In the genomic region with DNA sequence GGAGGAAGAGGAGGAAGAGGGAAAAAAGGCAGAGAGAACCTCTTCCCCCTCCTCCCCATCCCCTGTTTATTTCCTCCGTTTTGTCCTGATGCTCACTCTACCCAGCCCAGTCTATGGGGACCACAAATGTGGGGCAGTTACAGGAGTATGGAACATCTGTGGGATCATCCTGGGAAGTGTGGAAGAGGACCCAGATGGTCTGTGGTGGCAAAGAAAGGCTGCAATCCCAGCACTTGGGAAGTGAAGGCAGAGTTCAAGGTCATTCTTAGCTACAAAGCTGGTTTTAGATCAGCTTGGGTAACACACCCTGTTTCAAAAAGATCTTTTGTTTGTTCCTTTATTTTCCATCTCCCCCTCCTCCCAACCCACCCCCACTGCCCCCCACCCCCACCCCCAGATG, we compare ENCODE assay signal across 9 mouse cellular contexts. TPM values are rescaled to one million over a fixed set of nuclear protein-coding genes. Genes with fewer than 3 reads are reported as not detected.
DNase-seq lines count a peak whose midpoint lies in the region; ATAC-seq and TF ChIP-seq lines count a peak whose summit lies in the region.
"Had no signal": no experiment of that assay in that cellular context is flagged by ENCODE, and none has a peak within 500 bp of the region (broad histone marks: within the 10 kb centered on the region; RNA-seq: fewer than 3 reads in every experiment).

No protein-coding gene starts in this region.

- no peak for TF ChIP-seq POLR2A in heart, adult 2 months (IDR thresholded peaks at IDR 0.05; ENCODE audit: insufficient read depth, low read depth, low read length)

- WGBS in heart, adult 2 months = 40% methylated on average over 1 of the region's 1 CpGs
- 40% methylated on average over 1 of the region's 1 CpGs for WGBS in lung, embryonic 16.5 days
- 50% methylated on average over 1 of the region's 1 CpGs for WGBS in hindbrain, embryonic 15.5 days
- 21% methylated on average over 1 of the region's 1 CpGs for WGBS in neural tube, embryonic 13.5 days

- H3K4me2 ChIP-seq in lung, embryonic 16.5 days (ENCODE audit: low read depth, low read length) = no peak overlapping the region
- H3K4me2 ChIP-seq in hindbrain, embryonic 15.5 days = no peak overlapping the region
- H3K4me2 ChIP-seq in neural tube, embryonic 13.5 days = no peak overlapping the region

- no peak for TF ChIP-seq EP300 in heart, adult 2 months (IDR thresholded peaks at IDR 0.05; ENCODE audit: insufficient read depth, low read depth, low read length)

- no peak for TF ChIP-seq CTCF in heart, adult 2 months (IDR thresholded peaks at IDR 0.05)

- intact Hi-C loops in heart, adult 2 months (cut with DNase I) = loop anchor here (5.0 kb wide), 1 partner anchor 37 kb away; no protein-coding TSS in a partner anchor
- intact Hi-C loops in heart, postnatal 10 days (cut with DNase I) = loop anchor here (5.0 kb wide), 1 partner anchor 37 kb away; no protein-coding TSS in a partner anchor

- H3K79me2 ChIP-seq in heart, adult 2 months (replicated peaks; ENCODE audit: control insufficient read depth, insufficient read depth, low read length) = no peaks in the 10 kb centered on the region

- H3K9me3 ChIP-seq in lung, embryonic 16.5 days (ENCODE audit: control insufficient read depth, low read length) = no peaks in the 10 kb centered on the region
- no peaks in the 10 kb centered on the region for H3K9me3 ChIP-seq in hindbrain, embryonic 15.5 days
- H3K9me3 ChIP-seq in neural tube, embryonic 13.5 days = no peaks in the 10 kb centered on the region

- no peak overlapping the region for H3K4me3 ChIP-seq in heart, adult 2 months
- no peak overlapping the region for H3K4me3 ChIP-seq in lung, embryonic 16.5 days (ENCODE audit: low read length)
- H3K4me3 ChIP-seq in hindbrain, embryonic 15.5 days = no peak overlapping the region
- H3K4me3 ChIP-seq in neural tube, embryonic 13.5 days = no peak overlapping the region

- no peaks in the 10 kb centered on the region for H3K27me3 ChIP-seq in heart, adult 2 months (ENCODE audit: control insufficient read depth, insufficient read depth, low read length)
- no peaks in the 10 kb centered on the region for H3K27me3 ChIP-seq in lung, embryonic 16.5 days (ENCODE audit: control insufficient read depth, insufficient read depth, low read depth, low read length)
- H3K27me3 ChIP-seq in hindbrain, embryonic 15.5 days = no peaks in the 10 kb centered on the region
- H3K27me3 ChIP-seq in neural tube, embryonic 13.5 days = peaks cover 8% of the 10 kb centered on the region; the same call in 1 of the 2 replicates

- H3K4me1 ChIP-seq in heart, adult 2 months (ENCODE audit: control insufficient read depth, insufficient read depth, low read length) = peaks cover 34% of the 10 kb centered on the region
- H3K4me1 ChIP-seq in lung, embryonic 16.5 days (replicated peaks; ENCODE audit: control insufficient read depth, insufficient read depth, low read length) = peaks cover 64% of the 10 kb centered on the region
- peaks cover 61% of the 10 kb centered on the region for H3K4me1 ChIP-seq in hindbrain, embryonic 15.5 days (replicated peaks)
- H3K4me1 ChIP-seq in neural tube, embryonic 13.5 days (replicated peaks) = peaks cover 62% of the 10 kb centered on the region

- no peak overlapping the region for H3K9ac ChIP-seq in heart, adult 2 months (ENCODE audit: low read depth, low read length)
- no peak overlapping the region for H3K9ac ChIP-seq in lung, embryonic 16.5 days (ENCODE audit: low read length)
- no peak overlapping the region for H3K9ac ChIP-seq in hindbrain, embryonic 15.5 days
- no peak overlapping the region for H3K9ac ChIP-seq in neural tube, embryonic 13.5 days

- H3K36me3 ChIP-seq in heart, adult 2 months (ENCODE audit: control insufficient read depth, insufficient read depth, low read length) = no peaks in the 10 kb centered on the region
- H3K36me3 ChIP-seq in lung, embryonic 16.5 days (ENCODE audit: control insufficient read depth, insufficient read depth, low read length) = no peaks in the 10 kb centered on the region
- no peaks in the 10 kb centered on the region for H3K36me3 ChIP-seq in hindbrain, embryonic 15.5 days
- no peaks in the 10 kb centered on the region for H3K36me3 ChIP-seq in neural tube, embryonic 13.5 days

- H3K27ac ChIP-seq in heart, adult 2 months = peak overlapping the region; percentile 51
- H3K27ac ChIP-seq in lung, embryonic 16.5 days (ENCODE audit: low read length) = peak overlapping the region; percentile 97
- H3K27ac ChIP-seq in hindbrain, embryonic 15.5 days (replicated peaks) = peak overlapping the region; percentile 88
- H3K27ac ChIP-seq in neural tube, embryonic 13.5 days (replicated peaks) = peak overlapping the region; percentile 87

- ATAC-seq in lung, embryonic 16.5 days (ENCODE audit: low read depth) = no peak
- ATAC-seq in hindbrain, embryonic 15.5 days (ENCODE audit: low FRiP score, low read depth) = no peak
- ATAC-seq in neural tube, embryonic 13.5 days (ENCODE audit: low read depth) = no peak
- ATAC-seq in cerebellum, adult (ENCODE audit: insufficient number of reproducible peaks, low FRiP score, low TSS enrichment) = no peak

- DNase-seq in heart, adult 2 months = no peak
- DNase-seq in heart, postnatal 10 days = no peak
- DNase-seq in lung, postnatal 25 days (ENCODE audit: low spot score) = no peak
- no peak for DNase-seq in right cerebral cortex, adult 18-20 months
- DNase-seq: B cell, adult 2 months had no signal

RNA-seq across cellular contexts. Expression of a gene that starts 36.0 kb away (rescaled TPM):
- total RNA-seq in heart, adult 2 months (2021) = 10 to 100 TPM; 77.5 to 83.8 TPM
- polyA plus RNA-seq in heart, adult 2 months (2012; rRNA removed) = 34.6 and 39.7 TPM in 2 replicates
- total RNA-seq in heart, postnatal 10 days (2021) = 100 to 1,000 TPM; 134 to 164 TPM
- polyA plus RNA-seq in lung, embryonic 16.5 days (2015; fragmentation: Nextera tagmentation; extraction: Ambion mirVana) = 140 and 144 TPM in 2 replicates
- polyA plus RNA-seq in hindbrain, embryonic 15.5 days (2015; fragmentation: Nextera tagmentation; extraction: Ambion mirVana) = 30.3 and 31.1 TPM in 2 replicates
- polyA plus RNA-seq in neural tube, embryonic 13.5 days (2015; fragmentation: Nextera tagmentation; extraction: Ambion mirVana) = 34.0 and 36.5 TPM in 2 replicates
